Mouse (Mus musculus) megakaryocyte progenitor cell, adult 5-6 weeks (primary cell): ENCODE measurements around the gene Timm50. TPM values are rescaled to one million over a fixed set of nuclear protein-coding genes. Genes with fewer than 3 reads are reported as not detected.

ENCODE experiments used
- ATAC-seq: replicated peaks from 2 replicates; pipeline ENCODE4 v1.8.0; 2016; ENCODE audit warnings: mild to moderate bottlenecking, moderate TSS enrichment, inconsistent platforms; ENCODE audit not compliant: poor library complexity
- total RNA-seq, 2 experiments: library from RNA; stranded (forward) in 1 of 2; stranded (reverse) in 1 of 2; fragments of 157-497, 149-512 nt in 1 of 2; fragments of 200-1000 nt in 1 of 2; gene quantifications; 2 replicates each; pipeline versions ENCODE4 v1.2.3 to v1.2.4; 2015 to 2017

Timm50 gene
- total RNA-seq, 2 experiments from 2014 or later, result 37.6 to 45.2 TPM

DNA sequence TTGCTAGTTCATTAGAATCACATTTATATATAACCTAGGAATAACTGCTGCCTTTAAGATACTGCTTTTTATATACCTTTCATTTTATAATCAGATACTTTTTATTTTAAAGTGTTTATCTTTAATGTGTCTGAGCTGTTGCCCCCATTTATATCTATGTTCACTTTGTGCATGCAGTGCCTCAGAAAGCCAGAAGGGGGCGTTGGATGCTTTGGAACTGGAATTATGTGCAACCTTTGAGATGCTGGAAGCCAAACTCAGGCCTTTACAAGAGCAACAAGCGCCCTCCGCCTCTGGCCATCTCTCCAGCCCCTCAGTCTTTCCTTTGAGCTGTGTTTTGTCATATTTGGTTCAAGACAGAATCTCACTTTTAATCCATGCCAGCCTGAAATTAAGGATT lies 40.1 kb downstream of the Timm50 start:
- no peak for ATAC-seq

- no peak for ATAC-seq
Measured at GRCm38 (mm10) chr7:28269355-28269754, 42.5 kb downstream of the Timm50 start.

- ATAC-seq, result no peak
Measured at GRCm38 (mm10) chr7:28268576-28268975, 43.3 kb downstream of the Timm50 start.

DNA sequence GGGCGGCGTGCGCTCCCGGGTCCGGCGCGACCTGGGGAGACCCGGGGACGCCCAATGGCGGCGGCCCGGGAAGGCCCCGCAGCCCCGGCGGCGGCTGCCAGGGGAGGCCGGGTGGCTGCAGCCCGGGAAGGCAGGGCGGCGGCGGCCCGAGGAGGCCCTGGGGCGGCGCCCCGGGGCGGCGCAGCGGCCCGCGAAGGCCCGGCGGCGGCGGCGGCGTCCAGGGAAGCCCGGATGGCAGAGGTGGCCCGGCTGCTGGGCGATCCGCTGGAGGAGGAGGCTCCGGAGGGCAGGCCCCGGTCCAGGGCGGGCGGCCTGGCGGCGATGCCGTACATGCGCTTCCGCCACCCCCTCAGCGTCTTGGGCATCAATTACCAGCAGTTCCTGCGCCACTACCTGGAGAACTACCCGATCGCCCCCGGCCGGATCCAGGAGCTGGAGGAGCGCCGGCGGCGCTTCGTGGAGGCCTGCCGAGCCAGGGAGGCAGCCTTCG lies 43.8 kb downstream of the Timm50 start:
- peak; percentile 37; the same call in 1 of the 2 replicates for ATAC-seq

- peak; percentile 59 for ATAC-seq
Measured at GRCm38 (mm10) chr7:28267129-28268041, 44.5 kb downstream of the Timm50 start, which contains the start of gene Eid2. Eid2 (plus strand) TSS chr7:28267881.

DNA sequence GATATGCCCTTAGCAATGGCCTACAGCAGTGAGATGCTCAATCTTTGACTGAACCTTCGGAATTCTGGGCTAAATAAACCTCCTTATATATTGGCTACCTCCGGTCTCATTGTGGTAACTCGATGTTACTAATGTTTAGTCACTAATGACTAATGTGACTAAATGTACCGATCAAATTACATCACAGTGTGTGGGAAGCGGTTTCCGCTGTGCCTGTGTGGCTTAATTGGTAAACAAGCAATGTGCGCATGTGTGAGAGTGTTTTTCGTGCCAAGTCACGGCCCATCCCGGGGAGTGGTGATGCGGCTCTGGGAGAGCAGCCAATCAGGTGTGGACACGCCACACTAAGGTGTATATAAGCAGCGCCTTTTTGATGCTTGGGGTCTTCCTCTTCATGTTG lies 46.5 kb downstream of the Timm50 start:
- no peak for ATAC-seq

GRCm38 (mm10) chr7:28263786-28264185 lies 48.1 kb downstream of the Timm50 start:
- peak; percentile 95 for ATAC-seq

DNA sequence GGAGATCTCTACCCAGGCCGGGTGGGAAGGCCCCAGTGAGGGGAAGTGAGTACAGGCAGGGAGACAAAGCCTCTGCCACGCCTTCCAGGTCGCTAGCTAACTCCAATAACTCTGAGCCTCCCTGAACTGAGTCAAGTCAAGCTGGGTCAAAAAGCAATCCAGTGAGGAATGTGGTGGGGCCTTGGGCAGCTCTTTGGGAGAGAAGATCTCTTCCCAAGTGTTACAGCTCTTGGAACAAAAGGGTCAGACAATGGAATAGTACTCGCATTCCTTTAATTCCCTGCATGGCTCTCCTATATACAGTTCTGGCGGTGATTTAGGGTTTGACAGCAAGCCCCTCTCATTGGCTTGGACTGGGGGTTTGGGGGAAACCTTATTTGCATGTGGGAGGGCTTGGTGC lies 49.0 kb downstream of the Timm50 start:
- no peak for ATAC-seq

Other genes with a start within 250 kb of the Timm50 start
- not detected in 2 replicates for gene Fcgbp, start 240.8 kb downstream of the Timm50 start, total RNA-seq (2015)
- gene Fcgbp, start 240.8 kb downstream of the Timm50 start, total RNA-seq (2017), result not detected in 2 replicates
- gene 9530053A07Rik, start 182.6 kb downstream of the Timm50 start, total RNA-seq (2015), result not detected in 2 replicates
- gene 9530053A07Rik, start 182.6 kb downstream of the Timm50 start, total RNA-seq (2017), result not detected in 2 replicates
- 164 and 172 TPM in 2 replicates for gene Fbl, start 142.4 kb downstream of the Timm50 start, total RNA-seq (2015)
- gene Fbl, start 142.4 kb downstream of the Timm50 start, total RNA-seq (2017), result 207 and 270 TPM in 2 replicates
- 1.2 and 2.1 TPM in 2 replicates for gene Dyrk1b, start 132.6 kb downstream of the Timm50 start, total RNA-seq (2015)
- 1.1 and 1.2 TPM in 2 replicates for gene Dyrk1b, start 132.6 kb downstream of the Timm50 start, total RNA-seq (2017)
- 1.9 and 2.9 TPM in 2 replicates for gene Eid2, start 44.2 kb downstream of the Timm50 start, total RNA-seq (2015)
- 3.5 TPM in 2 replicates for gene Eid2, start 44.2 kb downstream of the Timm50 start, total RNA-seq (2017)
- 3.6 and 4.5 TPM in 2 replicates for gene Eid2b, start 34.3 kb downstream of the Timm50 start, total RNA-seq (2015)
- 1.6 and 2.7 TPM in 2 replicates for gene Eid2b, start 34.3 kb downstream of the Timm50 start, total RNA-seq (2017)
- not detected in 2 replicates for gene Selenov, start 20.9 kb downstream of the Timm50 start, total RNA-seq (2015)
- not detected in 2 replicates for gene Selenov, start 20.9 kb downstream of the Timm50 start, total RNA-seq (2017)
- not detected in 2 replicates for gene Dll3, start 9.8 kb downstream of the Timm50 start, total RNA-seq (2015)
- gene Dll3, start 9.8 kb downstream of the Timm50 start, total RNA-seq (2017), result 0.25 and 0.34 TPM in 2 replicates
- 44.5 and 67.5 TPM in 2 replicates for gene Supt5, start 26.7 kb upstream of the Timm50 start, total RNA-seq (2015)
- 64.6 and 68.9 TPM in 2 replicates for gene Supt5, start 26.7 kb upstream of the Timm50 start, total RNA-seq (2017)
- 3,279 and 3,562 TPM in 2 replicates for gene Rps16, start 38.6 kb upstream of the Timm50 start, total RNA-seq (2015)
- gene Rps16, start 38.6 kb upstream of the Timm50 start, total RNA-seq (2017), result 756 and 903 TPM in 2 replicates
- 2.9 and 4.3 TPM in 2 replicates for gene Plekhg2, start 60.5 kb upstream of the Timm50 start, total RNA-seq (2015)
- 2.0 and 2.1 TPM in 2 replicates for gene Plekhg2, start 60.5 kb upstream of the Timm50 start, total RNA-seq (2017)
- 87.3 and 149 TPM in 2 replicates for gene Zfp36, start 68.2 kb upstream of the Timm50 start, total RNA-seq (2015)
- gene Zfp36, start 68.2 kb upstream of the Timm50 start, total RNA-seq (2017), result 26.0 and 46.4 TPM in 2 replicates
- gene Med29, start 80.6 kb upstream of the Timm50 start, total RNA-seq (2015), result 30.6 and 36.8 TPM in 2 replicates
- gene Med29, start 80.6 kb upstream of the Timm50 start, total RNA-seq (2017), result 18.0 and 21.1 TPM in 2 replicates
- gene Paf1, start 80.9 kb upstream of the Timm50 start, total RNA-seq (2015), result 63.9 and 89.2 TPM in 2 replicates
- gene Paf1, start 80.9 kb upstream of the Timm50 start, total RNA-seq (2017), result 146 and 184 TPM in 2 replicates
- gene Gmfg, start 125.4 kb upstream of the Timm50 start, total RNA-seq (2015), result 378 and 389 TPM in 2 replicates
- gene Gmfg, start 125.4 kb upstream of the Timm50 start, total RNA-seq (2017), result 658 and 664 TPM in 2 replicates
- gene Lrfn1, start 139.9 kb upstream of the Timm50 start, total RNA-seq (2015), result 1.2 TPM in 2 replicates
- gene Lrfn1, start 139.9 kb upstream of the Timm50 start, total RNA-seq (2017), result 1.7 and 2.3 TPM in 2 replicates
- not detected in 2 replicates for gene Ifnl2, start 198.4 kb upstream of the Timm50 start, total RNA-seq (2015)
- gene Ifnl2, start 198.4 kb upstream of the Timm50 start, total RNA-seq (2017), result not detected in 2 replicates
- gene Ifnl3, start 210.8 kb upstream of the Timm50 start, total RNA-seq (2015), result not detected in 2 replicates
- gene Ifnl3, start 210.8 kb upstream of the Timm50 start, total RNA-seq (2017), result not detected in 2 replicates
- gene Sycn, start 228.8 kb upstream of the Timm50 start, total RNA-seq (2015), result not detected in 2 replicates
- not detected in 2 replicates for gene Sycn, start 228.8 kb upstream of the Timm50 start, total RNA-seq (2017)
- gene Nccrp1, start 235.2 kb upstream of the Timm50 start, total RNA-seq (2015), result not detected in 2 replicates
- gene Nccrp1, start 235.2 kb upstream of the Timm50 start, total RNA-seq (2017), result not detected in 2 replicates